Mouse (Mus musculus) left cerebral cortex, postnatal 14 days (tissue): ENCODE measurements at regions not wholly inside any gene's neighbourhood (a gene's known extent, or its start where the extent isn't known, plus 50 kb on each side); places are given as distances from the start of the nearest gene placed in this dataset.

Experiments used
- DNase-seq, 2 experiments: peaks; one replicate each; pipeline ENCODE4 v3.0.0; 2021 to 2022; ENCODE audit warnings: low spot score in 2 of 2, mixed read lengths in 1 of 2
- intact Hi-C: fragments of 180-260 bp; cut with DNase I; formaldehyde crosslinking; loops from one replicate; pipeline ENCODE4 v1.15.1; 2025

- intact Hi-C loops = no loop called here
- no peak for DNase-seq
These were observed 104.7 kb downstream of the Nsun3 start for GRCm38 (mm10) chr16:62681880-62682279.

- intact Hi-C loops = no loop called here
These were observed 109.8 kb downstream of the Nsun3 start for GRCm38 (mm10) chr16:62676815-62677214.

GRCm38 (mm10) chr16:62657383-62657782, 129.2 kb downstream of the Nsun3 start:
- intact Hi-C loops = no loop called here
- no peak for DNase-seq

More at GRCm38 (mm10) chr16:62676815-62677214, 109.8 kb downstream of the Nsun3 start:
- no peak for DNase-seq

DNA sequence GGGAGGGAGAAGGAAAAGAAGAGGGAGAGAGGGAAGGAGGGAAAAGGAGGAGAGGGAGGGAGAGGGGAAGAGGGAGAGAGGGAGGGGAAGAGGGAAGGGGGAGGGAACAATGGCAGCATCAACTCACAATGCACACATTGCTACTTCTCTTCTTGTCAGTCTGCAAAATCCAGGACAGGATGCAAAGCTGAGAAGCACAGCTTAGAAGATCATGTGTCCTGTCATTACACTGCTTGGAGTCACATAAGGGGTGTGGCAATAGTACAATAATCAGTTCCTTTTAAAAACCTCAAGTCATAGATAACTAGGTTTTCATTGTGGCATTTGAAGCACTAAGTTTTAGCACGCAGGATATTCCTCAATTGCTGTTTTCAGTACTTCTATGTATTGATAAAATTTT, 132.2 kb downstream of the Nsun3 start:
- intact Hi-C loops = no loop called here
- no peak for DNase-seq

- DNase-seq = no peak
- intact Hi-C loops = no loop called here
These were observed 132.8 kb downstream of the Nsun3 start for GRCm38 (mm10) chr16:62653817-62654216.

GRCm38 (mm10) chr16:62652769-62653465, 133.7 kb downstream of the Nsun3 start:
- no peak for DNase-seq
- intact Hi-C loops = no loop called here

DNA sequence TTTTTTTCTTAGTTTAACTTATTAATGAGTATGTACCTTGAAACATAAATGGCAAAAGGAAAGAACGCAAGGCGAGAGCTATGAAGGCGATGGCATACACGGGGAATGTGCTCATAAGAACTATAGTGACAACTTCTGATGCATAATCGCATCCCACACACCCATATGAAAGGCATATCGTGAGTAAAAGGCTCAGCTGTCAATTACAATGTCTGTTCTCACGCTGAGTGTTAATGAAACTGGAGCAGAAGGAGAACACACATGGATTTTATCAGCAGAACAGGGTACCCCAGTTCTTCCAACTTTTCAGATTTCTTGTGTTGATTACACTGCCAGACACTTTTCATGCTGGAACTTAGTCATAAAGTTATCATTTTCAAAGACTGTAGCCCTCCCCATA, 135.8 kb downstream of the Nsun3 start:
- intact Hi-C loops = no loop called here
- DNase-seq = no peak

- DNase-seq = no peak
- intact Hi-C loops = loop anchor here (10.0 kb wide), 1 partner anchor 144 kb away; no protein-coding TSS in a partner anchor
These were observed 138.3 kb downstream of the Nsun3 start for GRCm38 (mm10) chr16:62648326-62648725.

DNA sequence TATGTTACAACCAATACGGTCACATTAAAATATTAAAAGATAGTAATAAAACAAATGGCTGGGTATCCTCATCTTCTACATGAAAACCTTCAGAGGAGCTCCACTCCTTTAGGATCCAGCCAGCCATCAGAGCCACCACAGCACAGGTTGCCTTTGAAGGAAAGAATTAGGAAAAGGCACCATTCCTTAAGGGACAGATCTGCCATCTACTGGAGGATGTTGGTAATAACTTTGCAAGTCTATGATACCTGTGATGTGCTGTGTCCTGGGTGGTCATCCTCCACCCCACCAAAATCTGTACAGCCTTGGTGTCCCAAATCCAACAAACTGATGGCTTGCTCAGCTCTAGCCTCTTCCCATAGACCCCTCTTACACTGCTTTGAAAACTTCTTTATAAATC, 140.5 kb downstream of the Nsun3 start:
- intact Hi-C loops = loop anchor here (10.0 kb wide), 1 partner anchor 141 kb away; no protein-coding TSS in a partner anchor
- DNase-seq = peak; percentile 52 to 54

GRCm38 (mm10) chr16:62642859-62643403, 143.7 kb downstream of the Nsun3 start:
- peak in 1 of 2 experiments; percentile 39 for DNase-seq
- intact Hi-C loops = loop anchor here (10.0 kb wide), 1 partner anchor 138 kb away; no protein-coding TSS in a partner anchor

- no peak for DNase-seq
- intact Hi-C loops = no loop called here
These were observed 162.7 kb downstream of the Nsun3 start for GRCm38 (mm10) chr16:62623938-62624337.

- intact Hi-C loops = no loop called here
These were observed 175.7 kb downstream of the Nsun3 start for GRCm38 (mm10) chr16:62610873-62611272.

GRCm38 (mm10) chr16:62608617-62609016, 178.0 kb downstream of the Nsun3 start:
- intact Hi-C loops = no loop called here
- no peak for DNase-seq

More at GRCm38 (mm10) chr16:62610873-62611272, 175.7 kb downstream of the Nsun3 start:
- DNase-seq = no peak

- DNase-seq = no peak
- intact Hi-C loops = no loop called here
These were observed 180.7 kb downstream of the Nsun3 start for GRCm38 (mm10) chr16:62605920-62606319.

DNA sequence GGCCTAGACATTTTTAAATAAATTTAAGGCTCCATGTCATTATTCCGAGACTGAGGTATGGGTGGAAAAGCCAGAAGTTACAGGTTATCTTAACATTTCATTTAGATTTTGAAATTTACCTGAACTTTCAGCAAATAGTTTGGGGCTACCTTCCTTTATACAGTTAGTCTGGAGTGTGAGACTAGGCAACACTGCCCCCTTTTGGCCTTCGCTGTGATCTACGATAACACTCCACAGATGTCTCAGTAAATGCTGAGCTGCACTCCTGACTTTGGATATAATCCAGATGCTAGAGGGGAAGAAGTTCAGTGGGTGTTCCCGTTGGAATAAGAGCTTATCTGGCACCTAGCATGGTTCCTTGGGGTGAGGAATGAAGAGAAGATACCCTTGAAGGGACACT, 224.6 kb downstream of the Nsun3 start:
- peak; percentile 18 to 65 for DNase-seq
- intact Hi-C loops = no loop called here

DNA sequence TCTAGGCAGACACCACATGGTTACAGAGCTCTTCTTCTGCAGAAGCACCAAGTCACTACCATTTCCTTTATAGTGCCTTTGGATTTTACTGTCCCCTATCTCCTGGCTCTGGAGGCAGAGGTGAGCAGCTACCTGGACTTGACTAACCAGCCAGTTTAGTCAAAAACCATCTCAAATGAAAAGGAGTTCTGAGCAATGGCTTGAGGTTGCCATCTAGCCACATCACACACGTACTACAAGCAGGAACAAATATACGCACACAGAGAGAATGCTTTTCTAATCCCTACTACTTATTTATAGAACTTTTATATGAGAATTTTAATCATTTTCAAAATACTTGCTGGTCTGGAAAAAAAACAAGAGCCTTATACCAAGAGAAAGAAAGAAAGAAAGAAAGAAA, 243.5 kb downstream of the Nsun3 start:
- intact Hi-C loops = no loop called here
- no peak for DNase-seq

DNA sequence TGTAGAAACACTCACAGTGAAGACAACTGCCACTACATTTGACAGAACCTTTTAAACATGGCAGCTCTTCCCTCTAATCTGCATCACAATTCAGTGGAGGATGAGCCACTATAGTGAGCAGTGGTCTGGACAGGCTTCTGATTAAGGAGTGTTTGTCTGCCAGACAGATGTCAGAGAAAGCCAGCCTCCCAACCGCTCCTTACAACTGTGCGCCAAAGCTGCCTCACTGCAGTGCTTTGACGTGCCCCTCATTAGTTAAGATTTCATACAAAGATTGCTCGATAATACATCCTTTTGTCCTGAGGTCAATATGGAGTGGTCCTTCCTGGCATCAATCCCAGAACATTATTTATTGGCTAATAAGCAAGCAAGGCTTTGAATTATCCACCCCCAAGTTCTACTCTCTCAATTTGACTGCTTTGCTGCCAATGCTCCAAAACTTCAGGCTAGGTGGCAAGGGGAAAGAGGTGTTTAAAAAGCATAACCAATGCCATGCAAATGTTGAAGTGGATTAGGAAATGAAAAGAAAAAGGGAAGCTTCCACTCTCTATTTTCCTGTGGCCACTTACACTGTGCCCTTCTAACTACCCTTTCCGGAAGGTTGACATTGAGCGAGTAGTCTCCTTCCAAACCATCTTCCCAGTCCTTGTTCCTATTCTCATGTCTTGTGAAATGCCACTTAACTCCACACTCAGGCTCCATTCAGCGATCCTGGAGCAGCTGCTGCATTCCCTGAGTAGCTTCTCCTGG, 248.7 kb downstream of the Nsun3 start:
- DNase-seq = no peak
- intact Hi-C loops = no loop called here

GRCm38 (mm10) chr16:62509321-62509720, 277.3 kb downstream of the Nsun3 start:
- intact Hi-C loops = loop anchor here (10.0 kb wide), 3 partner anchors 135 to 1905 kb away; partner anchors contain the start of gene Epha6
- no peak for DNase-seq

- DNase-seq = peak; percentile 52 to 56
- intact Hi-C loops = loop anchor here (10.0 kb wide), 3 partner anchors 138 to 1902 kb away; partner anchors contain the start of gene Epha6
These were observed 279.7 kb downstream of the Nsun3 start for GRCm38 (mm10) chr16:62506725-62507482.
